Mouse (Mus musculus) urinary bladder, postnatal 4 days (tissue): Measurements from ENCODE around the gene Hspa8.

Source experiments
- DNase-seq, 2 experiments: peaks; one replicate each; pipeline ENCODE4 v3.0.0; 2021 to 2022; ENCODE audit warnings: low spot score in 2 of 2

The Hspa8 gene

GRCm38 (mm10) chr9:40808061-40808906, 7.5 kb downstream of the Hspa8 start:
- DNase-seq, result no peak

GRCm38 (mm10) chr9:40808907-40809280, 8.1 kb downstream of the Hspa8 start:
- DNase-seq, result no peak

- DNase-seq, result no peak
Observed at GRCm38 (mm10) chr9:40811860-40812259, 11.1 kb downstream of the Hspa8 start.

- DNase-seq, result no peak
Observed at GRCm38 (mm10) chr9:40814060-40814459, 13.3 kb downstream of the Hspa8 start.

GRCm38 (mm10) chr9:40817325-40818028, 16.7 kb downstream of the Hspa8 start:
- no peak for DNase-seq

DNA sequence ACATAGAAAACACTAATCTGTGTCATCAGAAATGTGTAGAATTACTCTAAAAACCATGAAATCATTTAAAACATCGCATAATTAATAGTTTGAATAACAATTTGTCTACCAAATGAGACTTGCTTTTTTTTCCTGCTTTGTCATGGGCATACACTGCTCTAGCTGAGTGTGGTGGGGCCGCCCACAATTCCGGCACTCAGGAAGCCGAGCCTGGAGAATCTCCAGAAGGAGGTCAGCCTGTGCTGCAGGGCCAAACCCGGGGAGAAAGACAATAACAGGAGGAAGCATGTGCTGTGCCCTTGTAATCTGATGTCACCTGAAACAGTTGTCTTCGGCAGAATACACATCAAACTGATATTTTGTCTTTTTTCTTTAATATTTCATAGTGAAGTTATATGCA, 24.8 kb downstream of the Hspa8 start:
- no peak for DNase-seq

- DNase-seq, result no peak
Observed at GRCm38 (mm10) chr9:40827366-40827765, 26.6 kb downstream of the Hspa8 start.

GRCm38 (mm10) chr9:40834569-40834968, 33.8 kb downstream of the Hspa8 start:
- DNase-seq, result peak; percentile 33 to 80

GRCm38 (mm10) chr9:40836681-40837080, 35.9 kb downstream of the Hspa8 start:
- DNase-seq, result no peak

- no peak for DNase-seq
Observed at GRCm38 (mm10) chr9:40839662-40840061, 38.9 kb downstream of the Hspa8 start.

DNA sequence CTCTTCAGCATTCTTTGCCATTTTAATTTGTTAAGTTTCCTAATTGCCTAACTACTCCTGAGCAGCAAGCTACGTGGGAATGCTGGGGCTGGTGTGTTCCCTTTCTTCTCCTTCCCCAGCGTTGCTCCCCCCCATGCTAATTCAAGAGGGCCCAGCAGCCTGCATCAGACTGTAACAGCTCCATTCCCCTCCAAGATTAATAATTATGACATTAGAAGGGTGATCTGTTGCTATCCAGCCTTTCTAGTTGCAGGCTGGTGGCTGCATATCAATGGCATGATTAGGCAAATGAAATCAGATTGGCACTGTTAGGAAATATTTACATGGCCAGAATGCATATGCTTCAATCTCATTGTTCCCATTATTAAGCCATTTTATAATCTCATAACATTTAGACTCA, 50.7 kb downstream of the Hspa8 start:
- no peak for DNase-seq

GRCm38 (mm10) chr9:40858461-40859160, 57.8 kb downstream of the Hspa8 start:
- DNase-seq, result no peak

GRCm38 (mm10) chr9:40859196-40859595, 58.4 kb downstream of the Hspa8 start:
- no peak for DNase-seq
